Mouse (Mus musculus) neural tube, embryonic 12.5 days (tissue): ENCODE measurements around the gene Tmem108. TPM values are rescaled to one million over a fixed set of nuclear protein-coding genes. Genes with fewer than 3 reads are reported as not detected.
A peak's percentile ranks its signal among the peaks of the same experiment; 100 is the strongest.
"Not testable (repeated sequence)": the region's sequence is repeated elsewhere in the genome, so short reads cannot be mapped to it uniquely, and the experiment has no call there.

ENCODE experiments used
- ATAC-seq: fragments of 200-750 bp; cut with Nextera tagmentation; 2 replicates; pipeline ENCODE4 v1.8.0; 2017; ENCODE audit warnings: low read depth, mild to moderate bottlenecking, moderate TSS enrichment, moderate library complexity; ENCODE audit not compliant: low FRiP score
- H3K27ac ChIP-seq: fragments of 300-500 bp; sonication (generic); 2 replicates; pipeline ENCODE4 v1.5.1; 2016
- H3K27me3 ChIP-seq: fragments of 300-500 bp; sonication (generic); replicated peaks from 2 replicates; pipeline ENCODE4 v1.6.1; 2016; ENCODE audit warnings: mild to moderate bottlenecking
- H3K36me3 ChIP-seq: fragments of 300-500 bp; sonication (generic); 2 replicates; pipeline ENCODE4 v1.6.1; 2016; ENCODE audit warnings: mild to moderate bottlenecking
- H3K4me1 ChIP-seq: fragments of 300-500 bp; sonication (generic); 2 replicates; pipeline ENCODE4 v1.6.1; 2016
- H3K4me2 ChIP-seq: fragments of 300-500 bp; sonication (generic); replicated peaks from 2 replicates; pipeline ENCODE4 v1.6.1; 2016; ENCODE audit warnings: mild to moderate bottlenecking
- H3K4me3 ChIP-seq: fragments of 300-500 bp; sonication (generic); 2 replicates; pipeline ENCODE4 v1.5.1; 2016
- H3K9ac ChIP-seq: fragments of 300-500 bp; sonication (generic); 2 replicates; pipeline ENCODE4 v1.6.1; 2016; ENCODE audit warnings: mild to moderate bottlenecking
- H3K9me3 ChIP-seq: fragments of 300-500 bp; sonication (generic); 2 replicates; pipeline ENCODE4 v1.6.1; 2016; ENCODE audit warnings: mild to moderate bottlenecking
- WGBS: fragments of 180-500 bp; shearing (Covaris S2); methylation state at CpG from one replicate; pipeline ENCODE4 v1.1.7; 2016; 5-methylcytosine and 5-hydroxymethylcytosine counted together
- polyA plus RNA-seq: library from polyadenylated mRNA; unstranded; fragments of >200 nt; fragmentation: Nextera tagmentation; extraction: Ambion mirVana; gene quantifications from 2 replicates; pipeline ENCODE4 v1.2.1, GENCODE M21; 2016

The Tmem108 gene
- polyA plus RNA-seq, 1 experiment from 2014 or later = 25.8 TPM

DNA sequence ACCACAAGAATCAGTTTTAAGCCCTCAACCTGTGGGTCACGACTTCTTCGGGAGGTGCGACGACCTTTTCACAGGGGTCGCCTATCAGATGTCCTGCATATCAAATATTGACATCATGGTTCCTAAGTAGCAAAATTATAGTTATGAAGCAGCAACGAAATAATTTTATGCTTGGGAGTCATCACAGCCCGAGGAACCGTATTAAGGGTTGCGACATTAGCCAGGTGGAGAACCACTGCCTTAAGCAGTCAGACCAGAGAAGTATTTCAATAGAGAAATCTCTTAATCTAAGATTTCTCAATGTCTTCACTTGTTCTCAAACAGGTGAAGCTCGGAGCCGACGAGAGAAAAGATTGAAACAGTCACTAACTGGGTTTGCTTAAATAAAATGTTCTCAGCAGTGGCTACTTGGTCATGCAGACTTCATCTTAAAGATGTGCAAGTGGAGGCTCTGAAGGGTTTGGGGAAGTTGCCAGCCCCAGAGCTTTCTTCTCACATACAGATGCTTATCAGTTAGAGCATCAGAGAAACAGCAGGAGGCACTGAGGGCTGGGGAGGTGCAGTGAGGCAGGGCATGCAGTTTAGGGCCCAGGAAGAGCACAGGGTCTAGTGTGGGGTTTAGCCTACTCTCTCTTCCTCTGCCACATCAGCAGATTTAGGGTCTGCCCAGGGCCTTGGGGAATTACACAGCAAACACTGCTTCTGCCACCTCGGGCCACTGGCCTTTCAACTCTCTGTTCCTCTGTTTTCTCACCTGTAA is 85.7 kb downstream of the Tmem108 start:
- Histone ChIP-seq H3K9me3 (no peaks in the 10 kb centered on the region), H3K36me3 (no peaks in the 10 kb centered on the region), H3K27me3 (no peaks in the 10 kb centered on the region), H3K9ac (no peak overlapping the region), H3K4me2 (no peak overlapping the region), H3K27ac (no peak overlapping the region), H3K4me3 (no peak overlapping the region), H3K4me1 (no peaks in the 10 kb centered on the region)
- no peak for ATAC-seq
- 89% methylated on average over 13 of the region's 13 CpGs for WGBS

DNA sequence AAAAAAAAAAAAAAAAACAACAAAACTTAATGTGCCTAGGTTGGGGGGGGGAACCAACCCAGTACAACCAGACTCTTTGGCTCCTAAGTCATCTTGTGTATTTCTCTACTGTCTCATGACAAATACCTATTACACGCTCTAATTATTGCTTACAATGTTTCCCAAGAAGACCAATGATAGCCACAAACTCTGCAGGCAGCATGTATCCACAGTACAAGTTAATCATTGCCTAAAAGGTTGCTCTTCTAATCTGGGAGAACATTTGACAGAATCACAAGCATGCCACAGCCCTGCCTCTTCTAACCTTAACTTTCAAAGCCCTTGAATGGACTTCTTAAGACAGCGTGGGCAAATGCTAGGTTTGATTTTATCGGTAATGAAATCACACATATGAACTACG is 88.8 kb downstream of the Tmem108 start:
- Histone ChIP-seq H3K27me3 (no peaks in the 10 kb centered on the region), H3K9me3 (no peaks in the 10 kb centered on the region), H3K9ac (no peak overlapping the region), H3K27ac (no peak overlapping the region), H3K36me3 (no peaks in the 10 kb centered on the region), H3K4me3 (no peak overlapping the region), H3K4me2 (no peak overlapping the region), H3K4me1 (no peaks in the 10 kb centered on the region)
- WGBS = 91% methylated on average over 4 of the region's 4 CpGs
- no peak for ATAC-seq

DNA sequence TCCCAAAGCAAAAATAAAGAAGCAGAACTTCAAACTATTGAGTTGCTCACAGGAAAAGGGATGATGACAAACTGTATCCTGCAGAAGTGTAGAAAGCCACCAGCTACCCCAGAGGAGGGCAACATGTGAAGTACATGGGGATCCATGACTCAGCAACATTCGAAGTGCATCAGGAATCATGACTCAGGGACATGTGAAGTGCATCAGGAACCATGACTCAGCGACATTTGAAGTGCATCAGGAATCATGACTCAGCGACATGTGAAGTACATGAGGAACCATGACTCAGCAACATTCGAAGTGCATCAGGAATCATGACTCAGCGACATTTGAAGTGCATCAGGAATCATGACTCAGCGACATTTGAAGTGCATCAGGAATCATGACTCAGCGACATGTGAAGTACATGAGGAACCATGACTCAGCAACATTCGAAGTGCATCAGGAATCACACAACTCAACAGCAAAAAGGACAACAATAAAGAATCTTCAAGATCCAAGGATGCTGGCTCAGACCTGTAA is 91.0 kb downstream of the Tmem108 start:
- WGBS = 94% methylated on average over 8 of the region's 8 CpGs
- ATAC-seq, H3K4me2 ChIP-seq, H3K27ac ChIP-seq, H3K36me3 ChIP-seq, H3K4me3 ChIP-seq, H3K9ac ChIP-seq, H3K9me3 ChIP-seq, H3K4me1 ChIP-seq, H3K27me3 ChIP-seq: not testable (repeated sequence)

DNA sequence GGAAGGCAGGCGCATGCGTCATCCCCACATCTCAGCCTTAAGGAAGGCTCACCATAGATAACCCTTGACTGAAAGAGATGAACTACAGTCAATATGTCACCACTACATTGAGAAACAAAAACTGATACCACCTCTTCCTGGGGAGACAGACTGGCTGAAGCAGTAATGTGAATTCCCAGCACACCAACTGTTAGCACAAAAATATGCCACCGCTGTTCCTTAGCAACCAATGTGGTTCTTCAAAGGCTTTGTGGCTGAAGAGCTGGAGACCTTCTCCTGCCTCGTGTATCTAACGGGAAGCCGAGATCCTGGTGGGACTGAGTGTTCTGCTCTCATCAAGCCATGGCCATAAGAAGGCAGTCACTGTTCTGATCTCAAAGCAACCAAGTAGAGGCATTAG is 92.8 kb downstream of the Tmem108 start:
- Histone ChIP-seq H3K9ac (no peak overlapping the region), H3K27me3 (no peaks in the 10 kb centered on the region), H3K4me2 (no peak overlapping the region), H3K27ac (no peak overlapping the region), H3K36me3 (no peaks in the 10 kb centered on the region), H3K4me3 (no peak overlapping the region), H3K4me1 (peaks cover 7% of the 10 kb centered on the region; the same call in 1 of the 2 replicates), H3K9me3 (no peaks in the 10 kb centered on the region)
- ATAC-seq = no peak
- WGBS = 88% methylated on average over 6 of the region's 6 CpGs

DNA sequence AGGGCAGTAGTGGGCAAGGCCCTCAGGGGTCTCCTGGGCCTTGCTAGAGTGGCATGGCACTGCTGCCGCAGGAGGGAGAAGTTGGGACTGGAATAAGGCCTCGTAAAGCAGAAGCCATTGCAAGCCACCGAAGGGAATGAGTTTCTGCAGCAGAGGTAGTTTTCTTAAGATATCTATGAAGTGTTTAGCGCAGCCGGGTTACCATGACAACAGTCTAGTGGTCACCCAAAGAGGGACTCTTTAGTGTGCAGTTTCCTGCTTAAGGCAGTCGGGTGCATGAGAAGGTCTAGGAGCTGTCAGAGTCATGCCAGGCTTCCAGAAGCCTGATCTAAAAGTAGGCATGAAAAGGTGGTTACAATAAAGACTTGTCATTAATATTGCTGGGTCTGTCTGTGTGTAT is 95.8 kb downstream of the Tmem108 start:
- Histone ChIP-seq H3K9ac (no peak overlapping the region), H3K27ac (no peak overlapping the region), H3K27me3 (no peaks in the 10 kb centered on the region), H3K36me3 (no peaks in the 10 kb centered on the region), H3K4me1 (peaks cover 11% of the 10 kb centered on the region; the same call in 1 of the 2 replicates), H3K9me3 (no peaks in the 10 kb centered on the region), H3K4me2 (no peak overlapping the region), H3K4me3 (no peak overlapping the region)
- 90% methylated on average over 6 of the region's 6 CpGs for WGBS
- no peak for ATAC-seq

DNA sequence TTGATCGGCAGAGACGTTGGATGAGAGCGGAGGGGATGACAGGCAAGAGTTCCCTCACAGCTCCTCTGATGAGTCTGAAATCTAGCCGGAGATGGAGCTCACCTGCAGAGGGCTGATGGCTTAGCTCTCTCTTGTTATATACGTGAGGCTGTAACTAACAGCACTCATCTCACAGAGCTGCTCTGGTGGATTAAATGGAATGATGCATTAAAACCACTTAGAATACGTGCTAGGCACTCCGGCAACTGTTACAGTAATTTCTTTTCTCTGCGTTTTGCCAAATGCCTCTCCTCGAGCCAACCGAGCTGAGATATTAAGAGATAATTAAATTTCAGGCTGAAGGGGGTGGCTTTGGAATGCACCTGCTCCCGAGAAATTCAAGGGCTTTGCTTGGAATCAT is 97.5 kb downstream of the Tmem108 start:
- Histone ChIP-seq H3K27me3 (no peaks in the 10 kb centered on the region), H3K4me3 (no peak overlapping the region), H3K27ac (no peak overlapping the region), H3K4me1 (peaks cover 11% of the 10 kb centered on the region; the same call in 1 of the 2 replicates), H3K36me3 (no peaks in the 10 kb centered on the region), H3K9me3 (no peaks in the 10 kb centered on the region), H3K4me2 (no peak overlapping the region), H3K9ac (no peak overlapping the region)
- 74% methylated on average over 11 of the region's 11 CpGs for WGBS
- ATAC-seq = no peak

DNA sequence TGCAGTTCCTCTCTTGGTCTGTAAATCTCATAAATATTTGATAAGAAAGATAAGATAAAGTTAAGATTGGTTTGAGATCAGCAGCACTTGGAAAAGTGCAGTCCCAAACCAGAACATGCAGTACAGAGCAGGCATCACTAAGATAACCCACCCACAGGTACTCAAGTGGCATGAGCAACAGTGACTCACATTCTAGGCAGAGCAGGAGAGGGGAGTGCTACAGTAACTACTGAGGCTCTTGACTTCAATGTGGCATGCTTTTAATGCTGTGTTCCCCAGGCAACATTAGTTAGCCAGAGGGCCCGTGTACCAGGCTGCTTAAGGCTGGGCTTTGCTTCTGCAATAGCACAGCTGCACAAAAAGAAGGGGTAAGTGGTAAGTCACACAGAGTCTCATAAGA is 99.8 kb downstream of the Tmem108 start:
- 69% methylated on average over 1 of the region's 1 CpGs for WGBS
- Histone ChIP-seq H3K9ac (no peak overlapping the region), H3K4me2 (no peak overlapping the region), H3K9me3 (no peaks in the 10 kb centered on the region), H3K4me1 (peaks cover 24% of the 10 kb centered on the region), H3K27ac (no peak overlapping the region), H3K36me3 (no peaks in the 10 kb centered on the region), H3K27me3 (no peaks in the 10 kb centered on the region), H3K4me3 (no peak overlapping the region)
- no peak for ATAC-seq

DNA sequence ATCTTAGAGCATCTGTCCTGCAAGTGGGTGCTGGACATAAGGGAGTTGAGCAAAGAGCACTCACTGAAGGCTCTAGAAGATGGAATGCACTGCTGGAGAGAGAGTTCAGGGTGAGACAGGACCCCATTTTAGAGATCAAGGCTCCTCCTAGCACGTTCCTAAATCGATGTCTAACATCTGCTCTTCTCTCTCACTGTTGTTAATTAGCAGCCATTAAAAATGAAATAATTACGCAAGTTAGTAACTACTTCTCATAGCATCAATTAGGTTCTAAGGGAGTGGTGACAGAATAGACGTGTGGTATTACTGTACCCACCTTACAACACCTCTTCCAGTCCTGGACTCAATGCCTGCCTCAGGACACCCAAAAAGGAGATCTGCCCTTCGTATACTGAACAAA is 103.7 kb downstream of the Tmem108 start:
- peaks cover 39% of the 10 kb centered on the region for H3K4me1 ChIP-seq
- 0 out of 2 replicates have a peak overlapping the region, but pooled peaks have one; percentile 32 for H3K27ac ChIP-seq
- ATAC-seq = no peak
- H3K9ac ChIP-seq = no peak overlapping the region
- no peaks in the 10 kb centered on the region for H3K36me3 ChIP-seq
- no peak overlapping the region for H3K4me3 ChIP-seq
- no peaks in the 10 kb centered on the region for H3K27me3 ChIP-seq
- H3K9me3 ChIP-seq = no peaks in the 10 kb centered on the region
- no peak overlapping the region for H3K4me2 ChIP-seq
- 82% methylated on average over 5 of the region's 5 CpGs for WGBS

DNA sequence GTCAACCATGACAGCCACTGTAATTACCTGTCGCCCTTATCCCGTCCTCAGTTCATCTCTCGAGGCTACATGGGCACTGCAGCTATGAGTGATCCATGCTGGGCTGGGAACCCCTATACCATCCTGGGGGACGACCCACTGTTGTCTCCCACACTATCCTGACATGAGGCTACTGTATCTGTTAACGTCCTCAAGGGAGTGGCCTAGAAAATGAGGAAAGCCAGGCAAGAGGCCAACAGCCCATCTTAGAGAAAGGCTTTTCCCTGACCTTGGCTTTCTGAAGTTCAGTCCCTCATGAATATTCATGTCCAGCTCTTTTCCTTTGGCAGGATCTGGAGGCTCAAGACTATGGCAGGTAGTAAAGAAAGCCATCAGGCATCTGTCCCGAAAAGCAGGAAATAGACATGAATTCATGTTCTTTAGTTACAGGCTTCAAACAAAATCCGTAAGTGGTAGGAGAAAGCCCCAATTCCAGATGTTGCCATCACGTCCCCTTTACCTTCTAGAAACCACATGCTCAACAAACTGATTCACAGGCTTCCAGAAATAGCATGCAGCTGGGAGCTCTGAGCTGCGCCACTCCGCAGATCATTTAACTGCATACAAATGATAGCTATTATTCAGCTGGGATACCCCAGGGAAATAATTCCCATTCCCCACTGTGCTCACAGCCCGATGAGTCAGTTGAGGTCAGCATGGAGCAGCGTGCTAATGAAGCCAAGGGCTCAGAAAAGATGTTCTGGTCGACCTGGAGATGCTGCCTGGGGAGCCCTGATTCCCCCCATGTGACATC is 104.3 kb downstream of the Tmem108 start:
- H3K4me3 ChIP-seq = no peak overlapping the region
- H3K9ac ChIP-seq = no peak overlapping the region
- H3K4me1 ChIP-seq = peaks cover 45% of the 10 kb centered on the region
- no peak overlapping the region for H3K4me2 ChIP-seq
- peak; percentile 54 for ATAC-seq
- no peaks in the 10 kb centered on the region for H3K36me3 ChIP-seq
- 0 out of 2 replicates have a peak overlapping the region, but pooled peaks have one; percentile 32 for H3K27ac ChIP-seq
- WGBS = 35% methylated on average over 13 of the region's 13 CpGs
- no peaks in the 10 kb centered on the region for H3K27me3 ChIP-seq
- H3K9me3 ChIP-seq = no peaks in the 10 kb centered on the region

DNA sequence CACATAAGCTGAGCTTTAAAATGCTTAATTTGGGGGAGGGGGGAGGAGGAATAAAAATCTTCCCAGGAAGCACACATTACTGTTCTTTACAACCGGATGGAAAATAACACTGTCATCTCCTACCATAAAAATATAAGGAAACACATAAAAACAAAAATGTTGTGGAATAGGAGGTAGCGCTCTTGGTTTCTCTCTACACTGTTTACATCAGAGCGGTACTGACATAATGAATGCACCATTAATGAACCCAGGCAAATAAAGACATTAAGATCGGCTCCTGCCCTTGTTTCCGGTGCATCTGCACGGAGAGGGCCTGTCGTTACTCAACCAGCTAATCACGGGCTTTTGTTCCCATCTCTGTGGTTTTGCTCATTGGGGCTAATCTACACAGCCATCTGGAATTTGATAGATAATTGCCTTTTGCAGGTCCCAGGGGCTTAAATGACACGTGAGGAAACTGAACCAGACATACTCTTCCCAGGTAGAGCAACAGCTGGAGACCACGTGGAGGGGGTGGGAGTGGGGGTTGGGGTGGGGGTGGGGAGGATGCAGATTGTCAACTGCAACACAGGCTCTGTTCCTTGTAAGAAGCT is 107.5 kb downstream of the Tmem108 start:
- Histone ChIP-seq H3K4me1 (peaks cover 55% of the 10 kb centered on the region), H3K9me3 (no peaks in the 10 kb centered on the region), H3K4me2 (0 out of 2 replicates have a peak overlapping the region, but pooled peaks have one; percentile 2), H3K27me3 (no peaks in the 10 kb centered on the region), H3K4me3 (no peak overlapping the region), H3K36me3 (no peaks in the 10 kb centered on the region), H3K27ac (no peak overlapping the region), H3K9ac (no peak overlapping the region)
- ATAC-seq = peak; percentile 64
- 9% methylated on average over 10 of the region's 10 CpGs for WGBS

DNA sequence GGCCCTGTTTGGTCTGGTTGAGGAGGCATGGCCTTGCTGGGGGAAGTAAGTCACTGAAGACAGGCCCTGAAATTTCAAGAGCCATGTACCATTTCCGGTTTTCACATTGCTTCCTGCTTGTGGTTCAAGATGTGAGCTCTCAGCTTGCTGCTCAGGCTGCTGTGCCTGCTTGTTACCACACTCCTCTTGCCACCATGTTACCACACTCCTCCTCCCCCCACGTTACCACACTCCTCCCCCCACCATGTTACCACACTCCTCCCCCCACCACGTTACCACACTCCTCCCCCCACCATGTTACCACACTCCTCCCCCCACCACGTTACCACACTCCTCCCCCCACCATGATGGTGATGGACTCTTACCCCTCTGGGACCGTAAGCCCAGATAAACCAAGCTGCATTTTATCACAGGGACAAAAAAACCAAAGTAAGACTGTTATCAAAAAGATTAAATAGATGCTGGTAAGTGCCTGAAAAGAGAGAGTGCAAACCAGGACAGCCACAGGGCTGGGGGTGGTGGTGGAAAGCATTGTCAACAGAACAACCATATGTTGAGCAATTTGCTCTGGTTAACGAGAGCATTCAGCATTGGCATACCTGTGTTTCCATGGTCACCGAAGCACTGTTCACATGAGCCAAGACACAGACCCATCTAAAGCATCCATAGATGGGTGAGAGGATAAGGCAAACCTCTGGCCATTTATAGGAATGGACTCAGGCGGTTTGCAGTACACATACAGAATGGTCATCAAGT is 109.3 kb downstream of the Tmem108 start:
- H3K27ac ChIP-seq = no peak overlapping the region

More for the DNA sequence above, 109.3 kb downstream of the Tmem108 start:
- no peak overlapping the region for H3K4me2 ChIP-seq
- H3K4me1 ChIP-seq = peaks cover 47% of the 10 kb centered on the region
- H3K27me3 ChIP-seq = no peaks in the 10 kb centered on the region
- no peak overlapping the region for H3K4me3 ChIP-seq
- WGBS = 50% methylated on average over 8 of the region's 8 CpGs
- H3K36me3 ChIP-seq = no peaks in the 10 kb centered on the region
- H3K9me3 ChIP-seq = no peaks in the 10 kb centered on the region
- ATAC-seq = no peak
- H3K9ac ChIP-seq = no peak overlapping the region
